Mouse (Mus musculus) intestine, postnatal 0 days (tissue): ENCODE results near the gene Nfyb. TPM values are rescaled to one million over a fixed set of nuclear protein-coding genes. Genes with fewer than 3 reads are reported as not detected.

Experiments used
- ATAC-seq: fragments of 200-750 bp; cut with Nextera tagmentation; 2 replicates; pipeline ENCODE4 v1.8.0; 2017; ENCODE audit warnings: mild to moderate bottlenecking, moderate TSS enrichment, moderate library complexity
- H3K27ac ChIP-seq: fragments of 300-500 bp; sonication (generic); 2 replicates; pipeline ENCODE4 v1.5.1; 2014; ENCODE audit warnings: mild to moderate bottlenecking, low read depth, low read length, moderate library complexity
- H3K27me3 ChIP-seq: fragments of 300-500 bp; sonication (generic); replicated peaks from 2 replicates; pipeline ENCODE4 v1.6.1; 2014; ENCODE audit warnings: low read length, mixed read lengths; ENCODE audit not compliant: control insufficient read depth, insufficient read depth
- H3K36me3 ChIP-seq: fragments of 300-500 bp; sonication (generic); 2 replicates; pipeline ENCODE4 v1.6.1; 2014; ENCODE audit warnings: mild to moderate bottlenecking, moderate library complexity; ENCODE audit not compliant: control insufficient read depth, insufficient read depth
- H3K4me1 ChIP-seq: fragments of 300-500 bp; sonication (generic); replicated peaks from 2 replicates; pipeline ENCODE4 v1.6.1; 2014; ENCODE audit warnings: antibody characterized with exemption, low read length, mixed read lengths; ENCODE audit not compliant: control insufficient read depth, insufficient read depth
- H3K4me2 ChIP-seq: fragments of 300-500 bp; sonication (generic); replicated peaks from 2 replicates; pipeline ENCODE4 v1.6.1; 2014; ENCODE audit warnings: low read depth, mild to moderate bottlenecking, moderate library complexity
- H3K4me3 ChIP-seq: fragments of 300-500 bp; sonication (generic); 2 replicates; pipeline ENCODE4 v1.5.1; 2014; ENCODE audit warnings: low read depth, low read length
- H3K9ac ChIP-seq: fragments of 300-500 bp; sonication (generic); 2 replicates; pipeline ENCODE4 v1.6.1; 2014; ENCODE audit warnings: mild to moderate bottlenecking, low read depth, low read length
- H3K9me3 ChIP-seq: fragments of 300-500 bp; sonication (generic); 2 replicates; pipeline ENCODE4 v1.6.1; 2016; ENCODE audit warnings: mixed run types; ENCODE audit not compliant: control insufficient read depth
- CTCF ChIP-seq: sonication (generic); IDR thresholded peaks from 2 replicates; pipeline ENCODE4 v1.5.1; 2016; ENCODE audit warnings: low read depth, mild to moderate bottlenecking, control low read depth, antibody characterized with exemption, moderate library complexity
- WGBS: fragments of 180-500 bp; shearing (Covaris S2); extraction: QIAGEN DNeasy Blood & Tissue Kit; methylation state at CpG from one replicate; pipeline ENCODE4 v1.1.7; 2014; 5-methylcytosine and 5-hydroxymethylcytosine counted together
- polyA plus RNA-seq: library from polyadenylated mRNA; unstranded; fragments of >200 nt; fragmentation: Nextera tagmentation; extraction: Ambion mirVana; gene quantifications from 2 replicates; pipeline ENCODE4 v1.2.1, GENCODE M21; 2015

The Nfyb gene
- polyA plus RNA-seq, 1 experiment from 2014 or later: 19.8 TPM

DNA sequence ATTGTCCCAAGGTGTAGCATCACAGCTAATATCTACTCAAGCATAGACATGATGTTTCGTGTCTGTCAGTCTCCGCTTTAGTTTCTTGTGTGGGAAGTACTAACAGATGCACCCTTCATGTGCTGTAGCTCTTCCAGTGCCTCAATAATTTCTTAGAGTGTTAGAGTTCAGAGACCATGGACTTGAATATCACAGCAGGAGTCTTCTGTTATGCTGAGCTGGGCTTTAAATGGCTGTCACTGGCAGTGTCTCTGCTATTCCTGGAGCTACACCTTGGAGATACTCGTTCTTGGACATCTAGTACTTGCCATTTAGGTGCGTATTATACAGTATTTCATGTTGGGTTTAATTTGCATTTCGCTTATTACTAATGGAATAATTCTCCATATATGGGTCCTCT is 18.6 kb downstream of the Nfyb start:
- H3K9me3 ChIP-seq: no peaks in the 10 kb centered on the region
- TF ChIP-seq CTCF: no peak
- peaks cover 53% of the 10 kb centered on the region for H3K36me3 ChIP-seq
- no peak overlapping the region for H3K27ac ChIP-seq
- no peak overlapping the region for H3K4me3 ChIP-seq
- no peaks in the 10 kb centered on the region for H3K27me3 ChIP-seq
- no peak for ATAC-seq
- no peaks in the 10 kb centered on the region for H3K4me1 ChIP-seq
- 91% methylated on average over 5 of the region's 5 CpGs for WGBS
- no peak overlapping the region for H3K9ac ChIP-seq
- H3K4me2 ChIP-seq: no peak overlapping the region

GRCm38 (mm10) chr10:82744296-82744695 is 19.6 kb downstream of the Nfyb start:
- no peaks in the 10 kb centered on the region for H3K4me1 ChIP-seq
- H3K4me2 ChIP-seq: no peak overlapping the region
- no peak overlapping the region for H3K27ac ChIP-seq
- H3K9me3 ChIP-seq: no peaks in the 10 kb centered on the region
- H3K9ac ChIP-seq: no peak overlapping the region
- no peak for ATAC-seq
- H3K27me3 ChIP-seq: no peaks in the 10 kb centered on the region
- TF ChIP-seq CTCF: no peak
- WGBS: 91% methylated on average over 6 of the region's 6 CpGs
- peaks cover 55% of the 10 kb centered on the region for H3K36me3 ChIP-seq
- H3K4me3 ChIP-seq: no peak overlapping the region

- no peak for TF ChIP-seq CTCF
- Histone ChIP-seq H3K9me3 (no peaks in the 10 kb centered on the region), H3K4me1 (no peaks in the 10 kb centered on the region), H3K27ac (no peak overlapping the region), H3K4me2 (no peak overlapping the region), H3K27me3 (no peaks in the 10 kb centered on the region), H3K4me3 (no peak overlapping the region), H3K36me3 (peaks cover 57% of the 10 kb centered on the region), H3K9ac (no peak overlapping the region)
- WGBS: 93% methylated on average over 1 of the region's 1 CpGs
- no peak for ATAC-seq
These were observed 21.4 kb downstream of the Nfyb start for GRCm38 (mm10) chr10:82742578-82742977.

DNA sequence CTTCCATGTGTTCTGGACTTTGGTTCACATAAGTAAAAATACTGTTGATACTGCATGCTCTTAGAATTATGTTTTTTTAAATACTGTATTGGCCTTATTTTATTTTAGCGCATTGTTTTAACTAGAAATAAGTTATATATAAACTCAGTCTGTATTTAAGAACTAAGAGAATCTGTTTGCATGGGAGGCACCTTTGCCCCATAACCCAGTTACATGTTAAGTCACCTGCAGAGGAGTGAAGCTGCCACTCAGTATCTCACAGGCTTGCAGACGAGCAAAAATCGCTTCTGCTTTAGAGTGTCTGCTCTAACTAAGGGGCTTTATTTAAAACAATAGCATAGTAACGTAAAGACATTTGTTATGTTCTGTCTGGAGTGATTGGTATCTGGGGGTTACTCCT is 22.1 kb downstream of the Nfyb start:
- Histone ChIP-seq H3K9ac (no peak overlapping the region), H3K9me3 (no peaks in the 10 kb centered on the region), H3K4me3 (no peak overlapping the region), H3K27ac (no peak overlapping the region), H3K4me1 (no peaks in the 10 kb centered on the region), H3K27me3 (no peaks in the 10 kb centered on the region), H3K4me2 (no peak overlapping the region), H3K36me3 (peaks cover 54% of the 10 kb centered on the region)
- 79% methylated on average over 4 of the region's 4 CpGs for WGBS
- no peak for ATAC-seq
- no peak for TF ChIP-seq CTCF

GRCm38 (mm10) chr10:82741354-82741753 is 22.6 kb downstream of the Nfyb start:
- 87% methylated on average over 8 of the region's 8 CpGs for WGBS
- Histone ChIP-seq H3K9ac (no peak overlapping the region), H3K27ac (no peak overlapping the region), H3K4me2 (no peak overlapping the region), H3K9me3 (no peaks in the 10 kb centered on the region), H3K4me1 (no peaks in the 10 kb centered on the region), H3K4me3 (no peak overlapping the region), H3K27me3 (no peaks in the 10 kb centered on the region), H3K36me3 (peaks cover 51% of the 10 kb centered on the region)
- no peak for ATAC-seq
- no peak for TF ChIP-seq CTCF

GRCm38 (mm10) chr10:82699296-82699941 is 64.5 kb downstream of the Nfyb start:
- Histone ChIP-seq H3K4me3 (peak overlapping the region; percentile 100), H3K36me3 (0 out of 2 replicates have a peak, but pooled peaks cover 3% of the 10 kb centered on the region), H3K9ac (peak overlapping the region; percentile 80), H3K4me2 (peak overlapping the region; percentile 75), H3K4me1 (0 out of 2 replicates have a peak, but pooled peaks cover 2% of the 10 kb centered on the region), H3K27ac (peak overlapping the region; percentile 50), H3K9me3 (no peaks in the 10 kb centered on the region), H3K27me3 (no peaks in the 10 kb centered on the region)
- peak; percentile 62 for ATAC-seq
- WGBS: under 1% methylated on average over 58 of the region's 59 CpGs
- TF ChIP-seq CTCF: no peak; the same call in 1 of the 2 replicates
